Mouse (Mus musculus) brown adipose tissue, adult 24 weeks (tissue): ENCODE measurements around the gene Acin1. TPM values are rescaled to one million over a fixed set of nuclear protein-coding genes. Genes with fewer than 3 reads are reported as not detected.
A peak's percentile ranks its signal among the peaks of the same experiment; 100 is the strongest.

Experiments used
- H3K27ac ChIP-seq: fragments of 200-500 bp; replicated peaks from 2 replicates; pipeline ENCODE4 v1.5.1; 2012; ENCODE audit warnings: low read depth, mild to moderate bottlenecking, low read length
- H3K4me1 ChIP-seq: fragments of 200-500 bp; 2 replicates; pipeline ENCODE4 v1.6.1; 2012; ENCODE audit warnings: low read length, mixed read lengths; ENCODE audit not compliant: control insufficient read depth, insufficient read depth, insufficient read length
- H3K4me3 ChIP-seq: fragments of 200-500 bp; 2 replicates; pipeline ENCODE4 v1.5.1; 2012; ENCODE audit warnings: low read depth, mild to moderate bottlenecking, low read length, moderate library complexity; ENCODE audit not compliant: insufficient read depth
- polyA plus RNA-seq: library from polyadenylated mRNA; stranded (reverse); fragments of >200 nt; gene quantifications from 2 replicates; pipeline ENCODE4 v1.2.4, GENCODE M21; 2012; ENCODE audit not compliant: missing spikeins, insufficient read depth, insufficient read length

The Acin1 gene
- polyA plus RNA-seq, 1 experiment: 47.2 TPM

DNA sequence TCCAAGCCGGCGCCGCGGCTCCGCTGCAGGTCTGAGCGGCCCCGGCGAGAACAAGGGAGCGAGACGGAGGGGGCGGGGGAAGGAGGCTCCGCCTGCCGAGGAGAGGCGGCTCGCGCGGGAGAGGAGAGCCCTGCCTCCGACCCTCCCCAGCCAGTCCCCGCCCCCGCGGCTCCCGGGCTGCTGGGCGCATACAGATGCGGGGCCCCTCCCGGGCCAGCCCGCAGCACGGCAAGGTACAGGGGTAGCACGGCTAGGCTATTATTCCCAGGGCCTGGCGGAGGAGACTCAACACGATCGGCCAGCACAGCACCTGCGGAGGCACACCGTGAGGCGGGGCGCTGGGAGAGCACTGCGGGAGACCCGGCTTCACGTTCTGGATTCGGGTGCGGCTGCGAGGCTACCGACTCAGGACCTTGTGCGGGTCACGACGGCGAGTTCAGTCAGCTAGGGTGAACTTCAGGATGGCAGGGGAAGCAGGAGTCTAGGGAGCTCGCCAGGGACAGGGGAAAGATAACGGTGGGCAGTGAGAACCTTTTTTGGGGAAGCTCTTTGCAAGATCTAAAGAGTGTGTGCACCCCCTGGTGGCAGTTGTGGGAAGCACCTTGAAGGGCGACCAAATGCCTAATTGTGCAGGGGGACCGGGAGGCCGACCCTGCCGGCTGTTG is 45.3 kb downstream of the Acin1 start, which contains the start of gene Cdh24:
Cdh24 (minus strand) TSS at position 60 of the 665 bp plus-strand sequence.
- Histone ChIP-seq H3K4me3 (peak within 1 kb of the TSS; percentile 68), H3K27ac (no peak within 1 kb of the TSS), H3K4me1 (no peaks in the 10 kb centered on the region)

DNA sequence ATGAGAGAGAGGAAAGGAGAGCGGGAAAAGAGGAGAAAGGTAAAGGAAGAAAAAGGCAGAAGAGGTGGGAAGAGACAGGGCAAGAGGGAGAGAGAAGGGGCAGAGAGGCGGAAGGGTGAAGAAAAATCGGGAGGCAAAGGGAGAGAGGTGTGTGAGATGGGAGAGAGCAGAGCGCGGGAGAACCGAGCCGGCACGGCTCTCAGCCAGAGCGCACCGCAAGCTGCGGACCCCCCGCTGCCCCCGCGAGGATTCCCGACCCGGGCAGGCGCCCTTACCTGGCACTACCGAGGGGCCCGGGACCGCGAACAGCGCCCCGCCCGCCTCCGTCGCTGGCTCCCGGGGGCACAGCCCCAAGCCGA is 45.8 kb downstream of the Acin1 start, which contains the start of gene Gm17606:
Gm17606 (plus strand) TSS at position 7 of the 359 bp plus-strand sequence.
- H3K4me3 ChIP-seq: peak within 1 kb of the TSS; percentile 68
- H3K27ac ChIP-seq: no peak within 1 kb of the TSS
- no peaks in the 10 kb centered on the region for H3K4me1 ChIP-seq

DNA sequence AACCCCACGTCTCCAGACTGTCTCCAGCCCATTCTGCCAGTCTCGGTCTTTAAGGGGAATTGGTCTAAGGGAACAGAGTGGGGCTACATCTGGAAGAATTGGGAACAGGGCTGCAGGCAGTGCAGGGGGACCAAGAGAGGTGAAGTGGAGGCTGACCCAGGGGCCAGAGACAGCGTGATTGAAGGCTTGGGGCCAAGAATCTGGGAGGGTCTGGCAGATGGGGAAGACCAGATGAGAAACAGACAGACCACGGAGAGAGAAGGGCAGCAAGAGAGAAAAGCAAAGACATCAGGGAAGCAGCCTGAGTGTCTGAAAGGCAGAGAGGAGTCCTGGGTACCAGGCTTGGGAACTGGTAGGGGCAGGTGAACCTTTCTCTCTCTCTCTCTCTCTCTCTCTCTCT is 46.6 kb downstream of the Acin1 start:
- H3K27ac ChIP-seq: no peak overlapping the region
- no peak overlapping the region for H3K4me3 ChIP-seq
- no peaks in the 10 kb centered on the region for H3K4me1 ChIP-seq

DNA sequence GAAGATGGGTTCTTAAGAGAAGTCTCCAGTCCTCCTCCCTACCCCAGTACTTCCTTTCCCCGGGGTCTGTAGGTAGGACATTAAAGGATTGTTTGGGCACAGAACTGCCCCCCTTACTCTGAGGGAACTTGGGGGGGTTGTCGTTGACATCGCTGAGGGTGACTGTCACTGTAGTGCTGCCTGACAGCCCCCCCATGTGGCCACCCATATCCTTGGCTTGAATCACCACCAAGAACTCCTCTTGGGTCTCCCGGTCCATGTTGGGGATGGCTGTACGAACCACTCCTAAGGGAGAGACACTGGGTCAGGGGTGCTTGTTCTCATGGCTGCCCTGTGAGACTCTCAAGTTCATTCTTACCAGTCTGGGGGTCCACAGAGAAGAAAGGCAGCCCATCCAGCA is 48.5 kb downstream of the Acin1 start:
- Histone ChIP-seq H3K4me3 (no peak overlapping the region), H3K4me1 (no peaks in the 10 kb centered on the region), H3K27ac (no peak overlapping the region)

DNA sequence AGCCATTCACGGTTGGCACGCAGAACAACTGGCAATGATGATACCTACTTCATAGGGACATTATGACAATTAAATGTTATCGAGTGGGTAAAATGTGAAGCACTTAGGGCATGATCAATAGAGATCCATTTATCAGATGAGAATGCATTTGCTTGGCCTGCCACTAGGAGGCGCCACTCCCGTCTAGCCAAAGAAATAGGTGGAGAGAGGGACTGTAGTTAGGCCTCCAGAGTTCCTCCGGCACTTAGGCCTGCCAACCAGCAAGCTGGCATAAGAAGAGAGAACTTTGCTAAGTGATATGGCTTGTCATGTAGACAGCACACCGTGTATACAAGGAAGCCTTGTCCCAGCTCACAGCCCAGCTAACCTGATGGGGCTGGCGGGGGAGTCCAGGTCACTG is 49.8 kb downstream of the Acin1 start:
- no peak overlapping the region for H3K27ac ChIP-seq
- H3K4me3 ChIP-seq: no peak overlapping the region

DNA sequence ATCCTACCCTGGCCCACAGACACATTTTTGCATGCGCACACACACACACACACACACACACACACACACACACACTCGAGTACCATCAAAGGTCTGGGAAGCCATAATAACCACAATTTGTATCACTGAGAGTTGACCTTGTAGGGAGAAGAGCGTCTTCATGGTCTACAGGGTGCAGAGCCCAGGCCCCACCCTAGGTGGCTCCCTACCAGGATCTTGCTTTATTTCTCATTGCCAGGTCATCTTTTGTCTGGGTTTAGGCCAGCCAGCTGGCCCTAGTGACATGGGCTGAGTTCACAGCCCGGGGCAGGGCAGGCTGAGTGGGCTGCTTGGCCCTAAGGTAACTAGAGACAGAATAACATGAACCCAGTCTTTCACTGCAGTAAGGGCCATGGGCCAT is 52.5 kb downstream of the Acin1 start:
- Histone ChIP-seq H3K27ac (no peak overlapping the region), H3K4me1 (no peaks in the 10 kb centered on the region), H3K4me3 (no peak overlapping the region)

More for the DNA sequence above, 49.8 kb downstream of the Acin1 start:
- H3K4me1 ChIP-seq: no peaks in the 10 kb centered on the region

DNA sequence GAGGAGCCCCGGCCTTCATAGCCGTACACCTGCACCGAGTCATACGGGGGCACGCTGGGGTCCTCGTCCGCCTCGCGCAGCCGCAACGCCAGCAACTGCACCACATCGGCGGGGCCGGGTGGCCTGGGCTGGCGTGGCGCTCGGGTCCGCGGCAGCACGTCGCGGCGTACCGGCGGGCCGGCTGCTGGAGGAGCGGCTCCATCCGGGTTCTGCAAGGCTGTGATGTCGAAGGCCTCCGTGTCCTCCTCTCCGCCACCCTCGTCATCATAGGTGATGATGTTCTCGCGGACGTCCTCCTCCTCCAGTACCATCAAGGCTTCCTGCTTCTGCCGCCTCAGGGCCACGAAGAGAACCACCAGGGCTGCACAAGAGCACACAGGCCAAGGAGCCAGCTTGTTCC is 54.5 kb downstream of the Acin1 start:
- Histone ChIP-seq H3K4me3 (no peak overlapping the region), H3K27ac (no peak overlapping the region), H3K4me1 (no peaks in the 10 kb centered on the region)

DNA sequence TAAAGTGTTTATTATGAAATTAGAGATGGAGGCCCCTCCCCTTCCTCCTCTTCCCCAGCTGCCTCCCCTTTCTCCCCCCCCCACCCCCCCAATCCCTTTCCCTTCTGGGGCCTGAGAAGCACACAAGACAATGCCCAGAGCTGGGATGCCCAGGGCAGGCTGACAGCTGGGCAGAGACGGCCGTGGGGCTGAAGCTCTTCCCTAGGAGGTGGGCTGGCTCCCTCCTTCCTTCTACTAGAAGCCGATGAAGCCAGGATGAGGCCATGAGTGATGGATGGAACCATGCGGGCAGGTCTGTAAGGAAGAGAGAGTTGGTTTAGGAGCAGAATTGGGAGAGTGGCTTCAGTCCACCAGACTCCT is 55.5 kb downstream of the Acin1 start:
- H3K4me3 ChIP-seq: no peak overlapping the region
- H3K4me1 ChIP-seq: no peaks in the 10 kb centered on the region
- H3K27ac ChIP-seq: no peak overlapping the region

DNA sequence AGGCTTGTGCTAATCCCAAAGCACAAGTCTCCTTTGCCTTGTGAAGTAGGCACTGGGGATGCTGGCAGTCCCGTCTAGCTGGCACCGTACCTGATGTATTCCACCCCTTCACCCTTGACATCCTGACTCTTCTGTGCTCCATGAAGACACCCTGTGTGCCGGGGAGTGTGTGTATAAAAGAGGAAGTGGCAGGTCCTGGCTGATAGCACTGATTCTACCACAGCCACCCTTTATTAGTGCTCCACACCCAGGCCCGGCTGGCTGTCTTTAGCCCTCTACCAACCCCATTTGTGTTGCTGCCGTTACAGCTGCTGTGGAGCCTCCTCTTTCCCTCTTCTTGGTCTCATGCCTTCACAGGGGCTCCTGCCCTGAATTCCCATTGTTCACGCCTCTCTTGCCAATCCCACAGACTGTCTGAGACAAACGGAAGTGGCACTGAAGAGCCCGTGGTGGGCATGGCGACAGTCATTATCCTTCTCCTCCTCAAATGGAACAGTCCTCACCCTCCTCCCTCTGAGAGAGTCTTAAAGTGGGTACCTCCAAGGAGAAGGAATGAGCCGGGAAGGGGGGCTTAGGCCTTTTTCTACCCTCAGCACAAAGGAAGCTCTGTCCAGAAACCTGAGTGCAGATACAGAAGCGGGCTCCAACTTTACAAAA is 56.0 kb downstream of the Acin1 start:
- H3K4me3 ChIP-seq: no peak overlapping the region
- H3K4me1 ChIP-seq: no peaks in the 10 kb centered on the region
- no peak overlapping the region for H3K27ac ChIP-seq

DNA sequence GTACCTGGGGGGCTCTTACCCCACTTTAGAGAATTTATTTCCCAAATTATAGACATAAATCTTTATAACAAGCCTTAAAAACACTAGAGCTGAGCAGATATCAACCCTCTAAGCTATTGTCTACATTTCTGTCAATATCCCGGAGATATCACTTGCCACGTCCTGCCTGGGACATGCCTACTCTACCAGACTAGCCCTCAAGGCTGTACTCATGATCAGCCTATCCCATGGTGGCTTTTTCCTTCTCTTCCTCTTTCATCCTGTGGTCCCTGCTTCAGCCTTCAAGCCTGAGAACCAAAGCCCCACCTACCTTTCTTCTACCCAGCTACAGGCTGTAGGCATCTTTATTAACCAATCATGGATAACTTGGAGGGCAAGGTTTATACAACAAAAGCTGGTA is 56.9 kb downstream of the Acin1 start:
- no peaks in the 10 kb centered on the region; the same call in 1 of the 2 replicates for H3K4me1 ChIP-seq
- H3K4me3 ChIP-seq: no peak overlapping the region
- no peak overlapping the region for H3K27ac ChIP-seq

DNA sequence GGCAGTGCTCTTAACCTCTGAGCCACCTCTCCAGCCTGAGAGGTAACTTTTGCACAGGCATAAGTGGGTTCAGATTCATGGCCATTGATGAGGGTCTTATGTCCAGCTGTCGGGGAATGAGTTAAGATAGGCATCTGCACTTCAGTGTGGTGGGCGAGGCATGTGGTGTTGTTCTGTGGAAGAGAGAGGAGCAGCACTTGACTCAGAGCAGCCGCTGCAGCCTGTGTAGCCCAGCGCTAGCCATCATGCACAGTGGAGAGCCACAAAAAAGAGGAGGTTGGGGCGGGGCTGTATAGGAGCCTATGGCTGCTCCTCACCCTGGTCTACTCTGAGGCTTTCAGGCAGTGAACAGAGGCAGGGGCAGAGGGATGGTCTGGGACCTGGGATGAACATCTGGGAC is 58.6 kb downstream of the Acin1 start:
- Histone ChIP-seq H3K4me3 (no peak overlapping the region), H3K27ac (no peak overlapping the region), H3K4me1 (no peaks in the 10 kb centered on the region; the same call in 1 of the 2 replicates)

DNA sequence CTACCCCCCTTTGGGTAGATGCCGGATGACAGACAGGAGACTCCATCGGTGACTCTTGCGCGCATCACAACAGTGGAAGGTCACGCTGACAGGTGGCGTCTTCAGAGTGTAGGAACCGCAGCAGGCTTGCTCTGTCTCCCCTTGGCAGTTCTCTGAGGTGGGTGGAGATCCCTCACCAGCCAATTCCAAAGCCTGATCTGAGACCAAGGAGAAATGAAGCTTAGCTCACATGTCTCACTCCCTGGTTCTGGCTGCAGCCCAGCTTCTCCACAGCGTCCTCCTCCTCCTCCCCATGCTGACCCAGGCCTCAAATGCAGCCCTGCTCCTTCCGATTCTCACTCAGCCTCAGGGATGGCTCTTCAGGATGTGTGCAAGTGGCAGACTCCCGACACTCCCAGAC is 61.8 kb downstream of the Acin1 start:
- Histone ChIP-seq H3K27ac (no peak overlapping the region), H3K4me3 (no peak overlapping the region), H3K4me1 (no peaks in the 10 kb centered on the region; the same call in 1 of the 2 replicates)

DNA sequence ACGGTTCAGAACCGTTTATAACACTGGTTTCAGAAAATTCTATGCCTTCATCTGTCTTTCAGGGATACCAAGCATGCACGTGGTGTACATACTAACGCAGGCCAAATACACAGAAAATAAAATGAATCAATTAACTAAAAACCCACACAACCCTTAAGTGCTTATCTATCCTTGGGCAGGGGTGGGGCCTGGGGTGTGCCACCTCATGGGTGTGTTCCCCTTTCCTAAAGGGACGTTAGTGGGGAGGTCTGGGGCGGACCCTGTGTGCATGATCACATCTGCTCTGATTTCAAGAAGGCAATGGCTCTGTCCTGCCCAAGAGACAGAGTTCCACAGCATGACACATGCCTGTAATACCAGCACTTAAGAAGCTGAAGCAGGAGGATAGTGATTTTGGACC is 63.4 kb downstream of the Acin1 start:
- no peaks in the 10 kb centered on the region; the same call in 1 of the 2 replicates for H3K4me1 ChIP-seq
- no peak overlapping the region for H3K27ac ChIP-seq
- no peak overlapping the region for H3K4me3 ChIP-seq

DNA sequence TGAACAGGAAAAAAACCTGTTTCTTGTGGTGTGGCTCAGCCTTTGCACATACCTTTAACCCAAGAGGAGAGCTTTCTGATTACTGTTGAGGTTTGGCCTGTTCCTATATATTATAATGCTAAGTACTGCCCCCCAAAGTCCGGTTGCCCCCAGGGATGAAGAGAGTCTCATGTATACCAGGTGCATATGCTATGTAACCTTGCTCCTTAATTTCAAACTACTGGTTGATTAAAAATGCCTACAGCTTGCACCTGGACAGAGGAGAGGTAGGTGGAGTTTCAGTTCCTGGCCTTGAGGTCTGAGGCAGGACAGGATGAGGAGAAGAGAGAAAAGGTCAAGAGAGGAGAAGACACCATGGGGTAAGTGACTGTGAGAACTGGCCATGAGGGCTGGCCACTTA is 65.6 kb downstream of the Acin1 start, which contains the start of gene Psmb11:
Psmb11 (plus strand) TSS at position 301 of the 400 bp plus-strand sequence.
- Histone ChIP-seq H3K4me3 (no peak within 1 kb of the TSS), H3K27ac (no peak within 1 kb of the TSS), H3K4me1 (peaks cover 7% of the 10 kb centered on the region)

DNA sequence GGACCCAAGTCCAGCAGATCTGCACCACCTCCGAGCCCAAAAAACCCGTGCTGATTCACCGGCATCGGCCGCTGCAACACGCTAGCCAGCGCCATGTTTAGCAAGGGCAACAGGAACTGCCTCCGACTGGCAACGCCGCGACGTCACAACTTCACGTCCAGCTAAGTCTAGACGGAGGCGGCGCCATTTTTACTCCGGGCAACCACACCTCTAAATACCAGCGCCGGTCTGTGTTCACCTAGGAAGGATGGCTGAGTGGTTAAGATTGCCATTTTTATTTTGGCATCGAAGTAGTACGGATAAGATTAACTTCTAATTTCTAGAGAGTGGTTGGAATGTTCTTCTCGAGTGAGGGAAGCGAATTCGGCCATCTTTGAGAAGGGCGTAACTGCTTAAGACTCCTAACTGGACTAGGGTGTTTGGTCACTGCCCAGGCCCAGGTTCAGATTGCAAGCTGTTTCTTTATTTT is 68.8 kb downstream of the Acin1 start, which contains the start of gene Psmb5:
Psmb5 (minus strand) TSS at position 126 of the 469 bp plus-strand sequence.
- H3K4me3 ChIP-seq: peak within 1 kb of the TSS; percentile 97
- H3K4me1 ChIP-seq: peaks cover 7% of the 10 kb centered on the region; the same call in 1 of the 2 replicates
- peak within 1 kb of the TSS; percentile 87 for H3K27ac ChIP-seq
